Mouse (Mus musculus): ENCODE data around the gene Irf3. TPM values are rescaled to one million over a fixed set of nuclear protein-coding genes. Genes with fewer than 3 reads are reported as not detected.

The Irf3 gene
- polyA plus RNA-seq, 1 experiment = 56.1 TPM

DNA sequence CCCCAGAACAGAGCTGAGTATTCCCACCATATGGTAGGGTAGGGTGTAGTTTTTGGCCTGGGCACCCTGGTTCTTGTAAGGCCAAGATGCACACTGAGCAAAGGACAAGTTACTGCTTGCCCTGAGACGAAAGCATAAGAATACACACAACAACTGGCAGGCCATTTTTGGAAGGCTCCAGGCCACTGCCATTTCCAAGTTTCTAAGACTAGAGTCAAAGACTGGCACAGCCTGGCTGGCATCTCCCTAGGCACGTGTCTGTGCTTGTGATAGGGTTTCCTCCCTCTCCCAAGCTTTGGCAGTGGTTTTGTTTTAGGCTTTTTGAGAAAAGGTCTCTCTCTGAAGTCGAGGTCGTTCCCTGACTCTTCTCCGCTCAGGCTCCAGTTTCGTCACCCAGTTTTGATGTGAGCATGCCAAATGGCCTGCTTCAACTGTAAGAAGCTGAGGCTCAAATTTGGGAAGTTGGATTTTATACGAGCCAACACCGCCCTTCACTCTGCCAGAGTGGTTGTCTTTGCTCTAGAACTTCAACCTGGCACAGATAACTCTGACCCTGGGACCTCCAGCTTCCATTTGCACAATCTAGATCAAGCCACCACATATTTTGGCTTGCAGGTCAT, 28.3 kb downstream of the Irf3 start:
- TF ChIP-seq POLR2A (IDR thresholded peaks at IDR 0.05; ENCODE audit: insufficient read depth, low read length) = no peak
- TF ChIP-seq CTCF (IDR thresholded peaks at IDR 0.05; ENCODE audit: low read depth, low read length) = no peak
- TF ChIP-seq EP300 (IDR thresholded peaks at IDR 0.05; ENCODE audit: insufficient read depth, low read depth, low read length) = no peak
- Histone ChIP-seq H3K4me3 (ENCODE audit: low read depth, low read length) (no peak overlapping the region), H3K36me3 (ENCODE audit: control insufficient read depth, insufficient read depth, low read length, poor library complexity, severe bottlenecking) (peaks cover 16% of the 10 kb centered on the region), H3K27me3 (ENCODE audit: control insufficient read depth, insufficient read depth, low read length, poor library complexity, severe bottlenecking) (no peaks in the 10 kb centered on the region), H3K4me1 (ENCODE audit: control insufficient read depth, insufficient read depth, low read length) (no peaks in the 10 kb centered on the region), H3K9ac (ENCODE audit: low read depth, poor library complexity, severe bottlenecking) (no peak overlapping the region), H3K27ac (ENCODE audit: insufficient read depth, low read length) (no peak overlapping the region), H3K9me3 (replicated peaks; ENCODE audit: control insufficient read depth, insufficient read depth, low read length, poor library complexity, severe bottlenecking) (no peaks in the 10 kb centered on the region)

DNA sequence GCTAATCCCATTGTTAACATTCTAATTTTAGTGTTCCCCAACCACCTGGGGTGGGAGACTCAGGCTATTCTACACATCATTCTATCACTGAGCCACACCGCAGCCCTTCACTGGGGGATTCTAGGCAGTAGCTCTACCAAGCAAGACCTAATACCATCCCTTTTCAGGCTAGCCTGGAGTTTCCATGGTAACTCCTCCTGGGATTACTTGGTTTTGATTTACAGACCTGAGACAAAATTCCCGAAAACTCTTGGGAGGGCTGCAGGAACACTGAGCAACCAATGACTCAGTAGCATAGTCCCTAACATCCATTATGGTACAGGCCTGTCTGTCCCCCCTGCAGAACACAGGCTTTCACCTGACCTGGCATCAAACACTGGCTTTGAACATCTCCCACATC, 28.8 kb downstream of the Irf3 start:
- H3K4me3 ChIP-seq (ENCODE audit: low read depth, low read length) = no peak overlapping the region
- no peaks in the 10 kb centered on the region for H3K4me1 ChIP-seq (ENCODE audit: control insufficient read depth, insufficient read depth, low read length)
- no peak overlapping the region for H3K9ac ChIP-seq (ENCODE audit: low read depth, poor library complexity, severe bottlenecking)
- TF ChIP-seq EP300 (IDR thresholded peaks at IDR 0.05; ENCODE audit: insufficient read depth, low read depth, low read length) (no peak), POLR2A (IDR thresholded peaks at IDR 0.05; ENCODE audit: insufficient read depth, low read length) (no peak), CTCF (IDR thresholded peaks at IDR 0.05; ENCODE audit: low read depth, low read length) (no peak)
- no peaks in the 10 kb centered on the region for H3K9me3 ChIP-seq (replicated peaks; ENCODE audit: control insufficient read depth, insufficient read depth, low read length, poor library complexity, severe bottlenecking)
- H3K27ac ChIP-seq (ENCODE audit: insufficient read depth, low read length) = no peak overlapping the region
- peaks cover 21% of the 10 kb centered on the region for H3K36me3 ChIP-seq (ENCODE audit: control insufficient read depth, insufficient read depth, low read length, poor library complexity, severe bottlenecking)
- no peaks in the 10 kb centered on the region for H3K27me3 ChIP-seq (ENCODE audit: control insufficient read depth, insufficient read depth, low read length, poor library complexity, severe bottlenecking)

DNA sequence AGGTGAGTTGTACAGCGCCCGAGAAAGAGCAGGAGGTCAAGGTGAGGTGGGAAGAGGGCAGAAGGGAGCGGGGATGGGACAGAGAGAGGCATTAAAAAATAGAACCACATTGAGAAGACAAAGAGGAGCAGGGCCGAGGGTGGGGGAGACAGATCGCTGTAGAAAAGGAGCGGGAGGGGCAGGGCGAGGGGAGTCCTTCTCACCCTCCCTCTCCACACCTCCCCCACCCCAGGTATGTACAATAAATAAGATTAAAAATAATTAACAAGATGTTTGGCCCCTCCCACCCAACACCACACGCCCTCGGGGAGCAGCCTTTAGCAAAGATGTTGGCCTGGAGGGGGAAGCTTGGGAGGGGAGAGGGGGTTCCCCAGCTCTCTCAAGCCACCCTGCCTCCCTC, 30.3 kb downstream of the Irf3 start:
- Histone ChIP-seq H3K4me3 (ENCODE audit: low read depth, low read length) (no peak overlapping the region), H3K36me3 (ENCODE audit: control insufficient read depth, insufficient read depth, low read length, poor library complexity, severe bottlenecking) (peaks cover 31% of the 10 kb centered on the region), H3K9me3 (replicated peaks; ENCODE audit: control insufficient read depth, insufficient read depth, low read length, poor library complexity, severe bottlenecking) (no peaks in the 10 kb centered on the region), H3K4me1 (ENCODE audit: control insufficient read depth, insufficient read depth, low read length) (no peaks in the 10 kb centered on the region), H3K9ac (ENCODE audit: low read depth, poor library complexity, severe bottlenecking) (no peak overlapping the region), H3K27me3 (ENCODE audit: control insufficient read depth, insufficient read depth, low read length, poor library complexity, severe bottlenecking) (no peaks in the 10 kb centered on the region), H3K27ac (ENCODE audit: insufficient read depth, low read length) (no peak overlapping the region)
- TF ChIP-seq CTCF (IDR thresholded peaks at IDR 0.05; ENCODE audit: low read depth, low read length) = no peak
- no peak for TF ChIP-seq EP300 (IDR thresholded peaks at IDR 0.05; ENCODE audit: insufficient read depth, low read depth, low read length)
- TF ChIP-seq POLR2A (IDR thresholded peaks at IDR 0.05; ENCODE audit: insufficient read depth, low read length) = no peak

- H3K4me1 ChIP-seq (ENCODE audit: control insufficient read depth, insufficient read depth, low read length) = no peaks in the 10 kb centered on the region
- H3K27me3 ChIP-seq (ENCODE audit: control insufficient read depth, insufficient read depth, low read length, poor library complexity, severe bottlenecking) = no peaks in the 10 kb centered on the region
- H3K4me3 ChIP-seq (ENCODE audit: low read depth, low read length) = no peak overlapping the region
- H3K9me3 ChIP-seq (replicated peaks; ENCODE audit: control insufficient read depth, insufficient read depth, low read length, poor library complexity, severe bottlenecking) = no peaks in the 10 kb centered on the region
- H3K9ac ChIP-seq (ENCODE audit: low read depth, poor library complexity, severe bottlenecking) = no peak overlapping the region
- no peak for TF ChIP-seq POLR2A (IDR thresholded peaks at IDR 0.05; ENCODE audit: insufficient read depth, low read length)
- H3K36me3 ChIP-seq (ENCODE audit: control insufficient read depth, insufficient read depth, low read length, poor library complexity, severe bottlenecking) = peaks cover 34% of the 10 kb centered on the region
- H3K27ac ChIP-seq (ENCODE audit: insufficient read depth, low read length) = no peak overlapping the region
Observed at GRCm38 (mm10) chr7:45028351-45028750, 30.9 kb downstream of the Irf3 start.

GRCm38 (mm10) chr7:45029995-45030394, 32.5 kb downstream of the Irf3 start:
- Histone ChIP-seq H3K36me3 (ENCODE audit: control insufficient read depth, insufficient read depth, low read length, poor library complexity, severe bottlenecking) (peaks cover 45% of the 10 kb centered on the region), H3K9ac (ENCODE audit: low read depth, poor library complexity, severe bottlenecking) (no peak overlapping the region), H3K9me3 (replicated peaks; ENCODE audit: control insufficient read depth, insufficient read depth, low read length, poor library complexity, severe bottlenecking) (no peaks in the 10 kb centered on the region), H3K27me3 (ENCODE audit: control insufficient read depth, insufficient read depth, low read length, poor library complexity, severe bottlenecking) (no peaks in the 10 kb centered on the region), H3K4me1 (ENCODE audit: control insufficient read depth, insufficient read depth, low read length) (no peaks in the 10 kb centered on the region), H3K27ac (ENCODE audit: insufficient read depth, low read length) (no peak overlapping the region), H3K4me3 (ENCODE audit: low read depth, low read length) (no peak overlapping the region)
- no peak for TF ChIP-seq EP300 (IDR thresholded peaks at IDR 0.05; ENCODE audit: insufficient read depth, low read depth, low read length)
- TF ChIP-seq CTCF (IDR thresholded peaks at IDR 0.05; ENCODE audit: low read depth, low read length) = no peak
- TF ChIP-seq POLR2A (IDR thresholded peaks at IDR 0.05; ENCODE audit: insufficient read depth, low read length) = no peak

DNA sequence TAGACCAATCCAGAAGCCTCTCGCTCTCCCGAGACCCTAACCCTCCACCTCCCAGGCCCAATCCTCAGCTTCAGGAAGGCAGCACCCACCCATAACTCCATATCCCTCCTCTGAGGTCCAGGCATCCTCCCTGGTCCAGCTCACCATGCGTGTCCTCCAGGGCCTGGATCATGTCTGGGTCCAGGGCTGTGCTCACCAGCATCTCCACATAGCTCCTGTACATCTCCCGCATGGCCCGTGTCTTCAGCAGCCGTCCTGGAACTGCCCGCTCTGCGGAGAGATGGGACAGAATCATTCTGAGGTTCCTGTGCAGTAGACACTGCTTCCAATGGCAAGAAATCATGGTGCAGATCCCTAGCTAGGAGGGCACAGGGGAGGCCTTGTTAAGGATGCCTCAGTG, 33.4 kb downstream of the Irf3 start:
- TF ChIP-seq EP300 (IDR thresholded peaks at IDR 0.05; ENCODE audit: insufficient read depth, low read depth, low read length) (no peak), CTCF (IDR thresholded peaks at IDR 0.05; ENCODE audit: low read depth, low read length) (no peak), POLR2A (IDR thresholded peaks at IDR 0.05; ENCODE audit: insufficient read depth, low read length) (no peak)

More for the DNA sequence above, 33.4 kb downstream of the Irf3 start:
- H3K36me3 ChIP-seq (ENCODE audit: control insufficient read depth, insufficient read depth, low read length, poor library complexity, severe bottlenecking) = peaks cover 53% of the 10 kb centered on the region
- H3K27ac ChIP-seq (ENCODE audit: insufficient read depth, low read length) = no peak overlapping the region
- H3K4me1 ChIP-seq (ENCODE audit: control insufficient read depth, insufficient read depth, low read length) = no peaks in the 10 kb centered on the region
- H3K9me3 ChIP-seq (replicated peaks; ENCODE audit: control insufficient read depth, insufficient read depth, low read length, poor library complexity, severe bottlenecking) = no peaks in the 10 kb centered on the region
- H3K9ac ChIP-seq (ENCODE audit: low read depth, poor library complexity, severe bottlenecking) = no peak overlapping the region
- H3K27me3 ChIP-seq (ENCODE audit: control insufficient read depth, insufficient read depth, low read length, poor library complexity, severe bottlenecking) = no peaks in the 10 kb centered on the region
- no peak overlapping the region for H3K4me3 ChIP-seq (ENCODE audit: low read depth, low read length)
